Mouse (Mus musculus): ENCODE results near the gene Ifnb1.

- TF ChIP-seq CTCF (IDR thresholded peaks at IDR 0.05; ENCODE audit: borderline replicate concordance, control insufficient read depth, extremely low read depth, insufficient read depth, low read length, poor library complexity) = peak; percentile 42; the same call in 1 of the 2 replicates
- no peak for TF ChIP-seq POLR2A (IDR thresholded peaks at IDR 0.05; ENCODE audit: control insufficient read depth, extremely low read depth, insufficient read depth, low read length, poor library complexity)
Observed at GRCm38 (mm10) chr4:88514403-88514802, 8.2 kb downstream of the Ifnb1 start.

Data from thymus, adult 2 months (tissue).